Mouse (Mus musculus) stomach, postnatal 0 days (tissue): ENCODE measurements around the gene Cgnl1.

Source experiments
- CTCF ChIP-seq: IDR thresholded peaks from 2 replicates; pipeline ENCODE4 v1.5.1; 2016; ENCODE audit warnings: antibody characterized with exemption, low read depth, mild to moderate bottlenecking, moderate library complexity
- EP300 ChIP-seq: optimal IDR thresholded peaks from 2 replicates; pipeline ENCODE3; 2016; ENCODE audit warnings: antibody characterized with exemption

- no peak for TF ChIP-seq CTCF
- no peak for TF ChIP-seq EP300
These were observed 49.0 kb downstream of the Cgnl1 start for GRCm38 (mm10) chr9:71722366-71722765.
